Mouse (Mus musculus) limb, embryonic 12.5 days (tissue): Measurements from ENCODE around the gene Fam149a. TPM values are rescaled to one million over a fixed set of nuclear protein-coding genes. Genes with fewer than 3 reads are reported as not detected.

Experiments used
- ATAC-seq: fragments of 200-750 bp; cut with Nextera tagmentation; 2 replicates; pipeline ENCODE4 v1.8.0; 2017; ENCODE audit warnings: low read depth, moderate TSS enrichment; ENCODE audit not compliant: insufficient number of reproducible peaks, insufficient read depth, low FRiP score, low TSS enrichment
- H3K27ac ChIP-seq: fragments of 300-500 bp; sonication (generic); 2 replicates; pipeline ENCODE4 v1.5.1; 2016; ENCODE audit warnings: mild to moderate bottlenecking, moderate library complexity
- H3K27me3 ChIP-seq: fragments of 300-500 bp; sonication (generic); 2 replicates; pipeline ENCODE4 v1.6.1; 2016; ENCODE audit warnings: mild to moderate bottlenecking, moderate library complexity
- H3K36me3 ChIP-seq: fragments of 300-500 bp; sonication (generic); 2 replicates; pipeline ENCODE4 v1.6.1; 2016; ENCODE audit warnings: mild to moderate bottlenecking, moderate library complexity
- H3K4me1 ChIP-seq: fragments of 300-500 bp; sonication (generic); replicated peaks from 2 replicates; pipeline ENCODE4 v1.6.1; 2016
- H3K4me2 ChIP-seq: fragments of 300-500 bp; sonication (generic); 2 replicates; pipeline ENCODE4 v1.6.1; 2016; ENCODE audit warnings: mild to moderate bottlenecking, moderate library complexity
- H3K4me3 ChIP-seq: fragments of 300-500 bp; sonication (generic); replicated peaks from 2 replicates; pipeline ENCODE4 v1.5.1; 2016; ENCODE audit warnings: mild to moderate bottlenecking
- H3K9ac ChIP-seq: fragments of 300-500 bp; sonication (generic); replicated peaks from 2 replicates; pipeline ENCODE4 v1.6.1; 2016; ENCODE audit warnings: mild to moderate bottlenecking, moderate library complexity
- H3K9me3 ChIP-seq: fragments of 300-500 bp; sonication (generic); 2 replicates; pipeline ENCODE4 v1.6.1; 2016; ENCODE audit warnings: mild to moderate bottlenecking, moderate library complexity
- WGBS: fragments of 180-500 bp; shearing (Covaris S2); methylation state at CpG from one replicate; pipeline ENCODE4 v1.1.7; 2016; 5-methylcytosine and 5-hydroxymethylcytosine counted together
- polyA plus RNA-seq: library from polyadenylated mRNA; unstranded; fragments of >200 nt; fragmentation: Nextera tagmentation; extraction: Ambion mirVana; gene quantifications from 2 replicates; pipeline ENCODE4 v1.2.1, GENCODE M21; 2016

The Fam149a gene
- polyA plus RNA-seq = 12.0 and 13.0 TPM in 2 replicates

DNA sequence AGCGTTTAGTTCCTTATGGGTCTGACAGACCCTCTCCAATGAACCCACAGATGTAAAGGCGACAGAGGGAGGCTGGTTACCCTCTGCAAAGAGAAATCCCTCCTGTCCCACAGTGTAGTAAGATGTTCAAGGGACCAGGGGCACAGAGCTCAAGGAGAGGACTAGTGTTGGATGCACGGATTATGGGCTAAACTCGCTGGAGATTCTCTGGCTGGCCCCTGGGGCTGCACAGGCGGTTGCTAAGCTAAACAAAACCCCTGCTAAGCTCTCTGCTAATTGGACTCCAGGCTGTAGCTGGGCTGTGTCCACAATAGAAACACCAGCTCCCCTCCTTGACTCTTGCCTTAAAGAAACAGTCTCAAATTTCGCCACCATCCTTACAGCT, at the start of gene Fam149a:
Gene Fam149a (minus strand): TSS at position 329 of the 385 bp plus-strand sequence.
- WGBS = 4% methylated on average over 6 of the region's 6 CpGs
- H3K9ac ChIP-seq = peak within 1 kb of the TSS; percentile 66
- no peaks in the 10 kb centered on the region for H3K9me3 ChIP-seq
- ATAC-seq = peak; percentile 56; the same call in 1 of the 2 replicates
- H3K27ac ChIP-seq = no peak within 1 kb of the TSS
- H3K4me1 ChIP-seq = peaks cover 15% of the 10 kb centered on the region
- H3K36me3 ChIP-seq = no peaks in the 10 kb centered on the region
- H3K4me2 ChIP-seq = peak within 1 kb of the TSS; percentile 88
- H3K4me3 ChIP-seq = peak within 1 kb of the TSS; percentile 46
- peaks cover 18% of the 10 kb centered on the region for H3K27me3 ChIP-seq

GRCm38 (mm10) chr8:45420151-45420550, 38.1 kb upstream of the Fam149a start:
- 83% methylated on average over 7 of the region's 7 CpGs for WGBS
- H3K27ac ChIP-seq = no peak overlapping the region
- H3K9ac ChIP-seq = no peak overlapping the region
- no peaks in the 10 kb centered on the region for H3K36me3 ChIP-seq
- ATAC-seq = no peak
- H3K27me3 ChIP-seq = no peaks in the 10 kb centered on the region
- no peak overlapping the region for H3K4me2 ChIP-seq
- H3K4me1 ChIP-seq = no peaks in the 10 kb centered on the region
- H3K9me3 ChIP-seq = no peaks in the 10 kb centered on the region
- H3K4me3 ChIP-seq = no peak overlapping the region

- H3K4me3 ChIP-seq = no peak overlapping the region
- no peaks in the 10 kb centered on the region for H3K36me3 ChIP-seq
- peaks cover 7% of the 10 kb centered on the region for H3K4me1 ChIP-seq
- no peaks in the 10 kb centered on the region for H3K27me3 ChIP-seq
- 81% methylated on average over 7 of the region's 7 CpGs for WGBS
- H3K9ac ChIP-seq = no peak overlapping the region
- no peaks in the 10 kb centered on the region for H3K9me3 ChIP-seq
- no peak overlapping the region for H3K27ac ChIP-seq
- H3K4me2 ChIP-seq = no peak overlapping the region
- no peak for ATAC-seq
Observed at GRCm38 (mm10) chr8:45414965-45415364, 32.9 kb upstream of the Fam149a start.

DNA sequence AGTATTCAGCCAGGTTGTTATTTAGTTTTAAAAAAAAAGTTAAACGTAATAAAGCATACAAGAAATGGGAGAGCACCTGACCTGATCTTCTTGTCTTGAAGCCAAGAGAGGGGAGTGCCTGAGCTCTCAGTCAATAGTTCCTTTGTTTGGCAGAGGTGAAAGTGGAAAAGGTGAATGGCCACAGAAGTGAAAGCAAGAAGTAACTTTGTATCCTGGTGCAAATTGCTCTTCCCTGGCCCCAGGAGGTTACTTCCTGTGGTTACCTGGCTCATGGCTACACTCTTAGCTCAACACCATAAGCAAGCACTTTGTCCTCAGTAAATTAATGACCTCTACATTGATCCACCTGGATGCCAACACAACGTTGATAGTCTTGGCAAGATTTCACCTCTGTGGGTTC, 28.8 kb upstream of the Fam149a start, which contains the start of gene Tlr3:
Gene Tlr3 (minus strand): TSS at position 199 of the 400 bp plus-strand sequence.
- peaks cover 12% of the 10 kb centered on the region for H3K4me1 ChIP-seq
- peak within 1 kb of the TSS; percentile 56 for H3K4me2 ChIP-seq
- 69% methylated on average over 2 of the region's 2 CpGs for WGBS
- ATAC-seq = no peak
- peak within 1 kb of the TSS; percentile 70 for H3K27ac ChIP-seq
- H3K9me3 ChIP-seq = no peaks in the 10 kb centered on the region
- H3K4me3 ChIP-seq = peak within 1 kb of the TSS; percentile 33
- H3K36me3 ChIP-seq = no peaks in the 10 kb centered on the region
- no peaks in the 10 kb centered on the region for H3K27me3 ChIP-seq
- 0 out of 2 replicates have a peak within 1 kb of the TSS, but pooled peaks have one; percentile 27 for H3K9ac ChIP-seq

DNA sequence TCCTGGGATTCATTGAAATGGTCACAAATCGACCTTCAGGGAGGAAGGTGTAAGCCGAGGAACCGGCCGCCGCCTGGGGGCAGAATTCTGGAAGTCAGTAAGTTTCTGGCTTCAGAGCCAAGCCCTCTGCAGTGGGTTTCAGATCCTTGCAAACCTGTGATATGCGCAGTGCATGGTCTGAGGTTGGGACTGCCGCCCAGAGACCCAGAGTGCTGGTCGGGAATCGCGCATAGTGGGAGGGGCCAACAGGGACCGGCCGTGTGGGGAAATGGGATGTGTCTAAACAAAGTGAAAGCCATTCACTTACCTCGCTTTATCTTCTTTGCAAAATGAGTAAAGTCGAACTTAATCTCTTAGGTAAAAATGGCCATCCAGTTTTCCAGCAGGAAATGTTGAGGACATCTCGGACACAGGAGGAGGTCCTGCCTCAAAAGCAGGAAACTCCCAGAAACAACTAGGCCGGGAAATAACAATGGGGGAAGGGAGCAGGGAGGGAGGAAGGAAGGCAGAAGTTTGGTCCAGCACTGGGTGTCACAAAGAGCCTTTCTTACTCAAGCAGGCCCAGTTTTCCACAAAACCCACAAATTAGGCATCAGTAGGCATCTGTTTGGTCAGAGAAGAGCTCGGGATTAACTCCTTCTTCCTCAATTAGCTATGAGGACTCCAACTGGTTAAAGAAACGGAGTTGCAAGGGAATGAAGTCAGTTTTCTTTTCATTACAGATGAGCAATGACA, 28.2 kb upstream of the Fam149a start:
- H3K4me1 ChIP-seq = peaks cover 12% of the 10 kb centered on the region
- H3K4me2 ChIP-seq = peak overlapping the region; percentile 56
- H3K4me3 ChIP-seq = peak overlapping the region; percentile 33
- peak overlapping the region; percentile 70 for H3K27ac ChIP-seq
- 14% methylated on average over 18 of the region's 18 CpGs for WGBS
- no peaks in the 10 kb centered on the region for H3K36me3 ChIP-seq
- ATAC-seq = peak; percentile 90
- H3K27me3 ChIP-seq = no peaks in the 10 kb centered on the region
- H3K9ac ChIP-seq = 0 out of 2 replicates have a peak overlapping the region, but pooled peaks have one; percentile 27
- H3K9me3 ChIP-seq = no peaks in the 10 kb centered on the region

DNA sequence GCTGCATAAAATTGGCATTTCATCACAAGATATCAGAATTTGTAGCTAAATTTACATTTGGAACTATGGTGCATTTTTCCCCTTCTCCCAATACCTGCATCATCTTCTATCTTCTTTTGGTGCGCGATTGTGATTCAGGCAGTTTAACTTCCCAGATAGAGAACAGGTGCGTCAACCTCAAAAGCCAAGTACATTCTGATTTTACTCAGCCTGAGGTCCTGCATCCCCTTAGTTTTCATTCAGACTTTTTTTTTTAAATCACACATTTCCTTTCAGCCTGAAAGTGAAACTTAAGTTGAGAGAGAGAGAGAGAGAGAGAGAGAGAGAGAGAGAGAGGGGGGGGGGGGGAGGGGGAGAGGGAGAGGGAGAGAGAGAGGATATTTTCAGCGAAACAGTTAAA, 27.6 kb upstream of the Fam149a start:
- Histone ChIP-seq H3K4me2 (peak overlapping the region; percentile 56), H3K4me1 (peaks cover 12% of the 10 kb centered on the region), H3K36me3 (no peaks in the 10 kb centered on the region), H3K27me3 (no peaks in the 10 kb centered on the region), H3K9me3 (no peaks in the 10 kb centered on the region), H3K9ac (0 out of 2 replicates have a peak overlapping the region, but pooled peaks have one; percentile 27), H3K27ac (no peak overlapping the region), H3K4me3 (peak overlapping the region; percentile 33)
- WGBS = 48% methylated on average over 4 of the region's 4 CpGs
- no peak for ATAC-seq

- WGBS = 81% methylated on average over 1 of the region's 1 CpGs
Observed at GRCm38 (mm10) chr8:45383250-45383649, 1.2 kb upstream of the Fam149a start.

GRCm38 (mm10) chr8:45381075-45381962, 772 bp downstream of the Fam149a start:
- H3K9me3 ChIP-seq = no peaks in the 10 kb centered on the region
- no peak for ATAC-seq
- peak overlapping the region; percentile 88 for H3K4me2 ChIP-seq
- peak overlapping the region; percentile 46 for H3K4me3 ChIP-seq
- H3K9ac ChIP-seq = peak overlapping the region; percentile 66
- H3K27ac ChIP-seq = no peak overlapping the region
- peaks cover 18% of the 10 kb centered on the region for H3K27me3 ChIP-seq
- WGBS = 2% methylated on average over 38 of the region's 38 CpGs
- no peaks in the 10 kb centered on the region for H3K36me3 ChIP-seq
- peaks cover 15% of the 10 kb centered on the region for H3K4me1 ChIP-seq

More at GRCm38 (mm10) chr8:45383250-45383649, 1.2 kb upstream of the Fam149a start:
- Histone ChIP-seq H3K36me3 (no peaks in the 10 kb centered on the region), H3K4me3 (no peak overlapping the region), H3K4me1 (peaks cover 15% of the 10 kb centered on the region), H3K9ac (no peak overlapping the region), H3K27me3 (peaks cover 18% of the 10 kb centered on the region), H3K4me2 (no peak overlapping the region), H3K9me3 (no peaks in the 10 kb centered on the region), H3K27ac (no peak overlapping the region)
- no peak for ATAC-seq

GRCm38 (mm10) chr8:45380598-45380997, 1.5 kb downstream of the Fam149a start:
- Histone ChIP-seq H3K4me3 (peak overlapping the region; percentile 46; the same call in 1 of the 2 replicates), H3K9ac (no peak overlapping the region), H3K27ac (no peak overlapping the region), H3K4me1 (peaks cover 15% of the 10 kb centered on the region), H3K4me2 (peak overlapping the region; percentile 88), H3K27me3 (peaks cover 18% of the 10 kb centered on the region), H3K9me3 (no peaks in the 10 kb centered on the region), H3K36me3 (no peaks in the 10 kb centered on the region)
- WGBS = 24% methylated on average over 4 of the region's 4 CpGs
- ATAC-seq = no peak

DNA sequence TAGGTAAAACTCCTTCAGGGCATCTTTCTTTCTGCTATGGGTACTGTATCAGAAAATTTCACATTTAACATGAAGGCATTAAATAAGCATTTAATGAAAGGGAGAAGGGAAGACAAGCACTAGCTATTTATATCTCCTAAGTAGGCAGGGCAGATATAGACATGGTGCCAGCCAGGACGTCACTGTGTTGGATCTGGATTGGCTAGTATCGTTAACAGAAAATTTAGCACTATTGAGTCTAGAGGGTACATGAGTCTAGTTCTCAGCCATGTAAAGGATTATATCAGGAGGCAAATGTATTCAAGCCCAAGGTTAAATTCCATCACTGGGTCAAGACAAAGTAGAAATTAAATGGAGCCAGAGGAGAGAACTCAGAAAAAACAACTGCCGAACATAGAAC, 8.0 kb downstream of the Fam149a start:
- 80% methylated on average over 3 of the region's 3 CpGs for WGBS
- Histone ChIP-seq H3K36me3 (no peaks in the 10 kb centered on the region), H3K9me3 (no peaks in the 10 kb centered on the region), H3K27me3 (no peaks in the 10 kb centered on the region), H3K4me1 (0 out of 2 replicates have a peak, but pooled peaks cover 5% of the 10 kb centered on the region), H3K4me2 (no peak overlapping the region), H3K4me3 (no peak overlapping the region), H3K27ac (no peak overlapping the region), H3K9ac (no peak overlapping the region)
- ATAC-seq = no peak

- Histone ChIP-seq H3K9ac (no peak overlapping the region), H3K36me3 (no peaks in the 10 kb centered on the region), H3K27ac (no peak overlapping the region), H3K27me3 (no peaks in the 10 kb centered on the region), H3K4me2 (no peak overlapping the region), H3K9me3 (no peaks in the 10 kb centered on the region), H3K4me3 (no peak overlapping the region), H3K4me1 (0 out of 2 replicates have a peak, but pooled peaks cover 4% of the 10 kb centered on the region)
- 92% methylated on average over 1 of the region's 1 CpGs for WGBS
- ATAC-seq = no peak
Observed at GRCm38 (mm10) chr8:45367154-45367553, 14.9 kb downstream of the Fam149a start.
